Mouse (Mus musculus) olfactory bulb, adult 2 months (tissue): ENCODE results near the gene Tom1. TPM values are rescaled to one million over a fixed set of nuclear protein-coding genes. Genes with fewer than 3 reads are reported as not detected.

Source experiments
- H3K27ac ChIP-seq: fragments of 200-500 bp; 2 replicates; pipeline ENCODE4 v1.5.1; 2012; ENCODE audit warnings: low read depth, low read length; ENCODE audit not compliant: insufficient read depth
- H3K4me1 ChIP-seq: fragments of 200-500 bp; 2 replicates; pipeline ENCODE4 v1.6.1; 2012; ENCODE audit warnings: low read length; ENCODE audit not compliant: control insufficient read depth, insufficient read depth
- H3K4me3 ChIP-seq: fragments of 200-500 bp; 2 replicates; pipeline ENCODE4 v1.5.1; 2012; ENCODE audit warnings: mild to moderate bottlenecking, low read depth, low read length, moderate library complexity; ENCODE audit not compliant: insufficient read depth
- CTCF ChIP-seq: fragments of 200-500 bp; IDR thresholded peaks from 2 replicates; pipeline ENCODE4 v1.5.1; 2012; ENCODE audit warnings: low read depth, mild to moderate bottlenecking, low read length, moderate library complexity; ENCODE audit not compliant: insufficient read depth
- POLR2A ChIP-seq: fragments of 200-500 bp; IDR thresholded peaks from 2 replicates; pipeline ENCODE4 v1.6.1; 2012; ENCODE audit warnings: mild to moderate bottlenecking, low read depth, low read length, moderate library complexity; ENCODE audit not compliant: insufficient read depth
- WGBS: fragments of 180-500 bp; shearing (Covaris S2); methylation state at CpG from one replicate; pipeline ENCODE4 v1.1.7; 2018; 5-methylcytosine and 5-hydroxymethylcytosine counted together
- polyA plus RNA-seq: library from polyadenylated mRNA; stranded (reverse); fragments of >200 nt; gene quantifications from 2 replicates; pipeline ENCODE4 v1.2.4, GENCODE M21; 2012; ENCODE audit warnings: low replicate concordance; ENCODE audit not compliant: missing spikeins, insufficient read depth, insufficient read length

The Tom1 gene
- polyA plus RNA-seq, 1 experiment = 280 TPM

GRCm38 (mm10) chr8:75082181-75082805 is 48.8 kb downstream of the Tom1 start:
- Histone ChIP-seq H3K27ac (no peak overlapping the region), H3K4me3 (no peak overlapping the region), H3K4me1 (peaks cover 4% of the 10 kb centered on the region; the same call in 1 of the 2 replicates)
- 87% methylated on average over 6 of the region's 6 CpGs for WGBS
- no peak for TF ChIP-seq CTCF
- no peak for TF ChIP-seq POLR2A

- Histone ChIP-seq H3K4me1 (peaks cover 6% of the 10 kb centered on the region; the same call in 1 of the 2 replicates), H3K27ac (no peak overlapping the region), H3K4me3 (peak overlapping the region; percentile 26)
- TF ChIP-seq CTCF (no peak), POLR2A (no peak)
- 3% methylated on average over 17 of the region's 17 CpGs for WGBS
Measured at GRCm38 (mm10) chr8:75083846-75084245, 50.3 kb downstream of the Tom1 start.

- 81% methylated on average over 3 of the region's 3 CpGs for WGBS
- no peak overlapping the region for H3K27ac ChIP-seq
- no peak for TF ChIP-seq POLR2A
- TF ChIP-seq CTCF = no peak
- H3K4me1 ChIP-seq = peaks cover 10% of the 10 kb centered on the region; the same call in 1 of the 2 replicates
- H3K4me3 ChIP-seq = no peak overlapping the region
Measured at GRCm38 (mm10) chr8:75084382-75085064, 51.0 kb downstream of the Tom1 start.

- Histone ChIP-seq H3K27ac (no peak overlapping the region), H3K4me3 (no peak overlapping the region), H3K4me1 (peaks cover 14% of the 10 kb centered on the region)
- WGBS = 84% methylated on average over 2 of the region's 2 CpGs
- TF ChIP-seq POLR2A = no peak
- TF ChIP-seq CTCF = no peak
Measured at GRCm38 (mm10) chr8:75086002-75086401, 52.5 kb downstream of the Tom1 start.

- H3K27ac ChIP-seq = no peak overlapping the region
- H3K4me1 ChIP-seq = peaks cover 14% of the 10 kb centered on the region
- H3K4me3 ChIP-seq = no peak overlapping the region
- TF ChIP-seq CTCF = no peak
- TF ChIP-seq POLR2A = no peak
Measured at GRCm38 (mm10) chr8:75087127-75087526, 53.6 kb downstream of the Tom1 start.

GRCm38 (mm10) chr8:75088989-75089881 is 55.7 kb downstream of the Tom1 start:
- 14% methylated on average over 6 of the region's 6 CpGs for WGBS
- H3K4me3 ChIP-seq = no peak overlapping the region
- peaks cover 14% of the 10 kb centered on the region for H3K4me1 ChIP-seq
- TF ChIP-seq CTCF (no peak), POLR2A (no peak)
- H3K27ac ChIP-seq = peak overlapping the region; percentile 56; the same call in 1 of the 2 replicates

- WGBS = 85% methylated on average over 4 of the region's 4 CpGs
- H3K4me1 ChIP-seq = peaks cover 14% of the 10 kb centered on the region
- no peak for TF ChIP-seq POLR2A
- TF ChIP-seq CTCF = no peak
- no peak overlapping the region for H3K4me3 ChIP-seq
- H3K27ac ChIP-seq = no peak overlapping the region
Measured at GRCm38 (mm10) chr8:75090781-75091365, 57.4 kb downstream of the Tom1 start.

- Histone ChIP-seq H3K27ac (no peak within 1 kb of the TSS), H3K4me3 (peak within 1 kb of the TSS; percentile 51), H3K4me1 (peaks cover 14% of the 10 kb centered on the region)
- TF ChIP-seq CTCF = no peak
- TF ChIP-seq POLR2A = no peak
- WGBS = 3% methylated on average over 36 of the region's 36 CpGs
Measured at GRCm38 (mm10) chr8:75093399-75094156, 60.1 kb downstream of the Tom1 start, which contains the start of gene Hmox1. Gene Hmox1, plus strand, starts transcription at chr8:75093621.
